Mouse (Mus musculus) c-Kit-positive CD71-positive TER-119-negative erythroid progenitor cells, embryonic 14.5 days (primary cell): ENCODE results near the gene 2610301B20Rik.
"Not testable (repeated sequence)": the region's sequence is repeated elsewhere in the genome, so short reads cannot be mapped to it uniquely, and the experiment has no call there.

ENCODE experiments used
- DNase-seq: peaks from one replicate; pipeline ENCODE4 v3.0.0-alpha.2; 2013; ENCODE audit warnings: low read depth

2610301B20Rik gene

GRCm38 (mm10) chr4:10873920-10874665, at the start of gene 2610301B20Rik:
2610301B20Rik (plus strand) TSS chr4:10874498.
- DNase-seq: peak; percentile 88

- no peak for DNase-seq
Measured at GRCm38 (mm10) chr4:10833273-10833672, 41.0 kb upstream of the 2610301B20Rik start.

- peak; percentile 4 for DNase-seq
Measured at GRCm38 (mm10) chr4:10835252-10836051, 38.8 kb upstream of the 2610301B20Rik start.

- no peak for DNase-seq
Measured at GRCm38 (mm10) chr4:10845848-10846247, 28.4 kb upstream of the 2610301B20Rik start.

- DNase-seq: no peak
Measured at GRCm38 (mm10) chr4:10849812-10850211, 24.5 kb upstream of the 2610301B20Rik start.

- DNase-seq: no peak
Measured at GRCm38 (mm10) chr4:10851013-10851412, 23.3 kb upstream of the 2610301B20Rik start.

GRCm38 (mm10) chr4:10859174-10859573, 15.1 kb upstream of the 2610301B20Rik start:
- no peak for DNase-seq

- DNase-seq: no peak
Measured at GRCm38 (mm10) chr4:10859911-10860581, 14.3 kb upstream of the 2610301B20Rik start.

GRCm38 (mm10) chr4:10860825-10861224, 13.5 kb upstream of the 2610301B20Rik start:
- no peak for DNase-seq

- DNase-seq: not testable (repeated sequence)
Measured at GRCm38 (mm10) chr4:10862882-10863281, 11.4 kb upstream of the 2610301B20Rik start.

- DNase-seq: no peak
Measured at GRCm38 (mm10) chr4:10872231-10872630, 2.1 kb upstream of the 2610301B20Rik start.

- peak; percentile 24 for DNase-seq
Measured at GRCm38 (mm10) chr4:10872685-10873539, 1.4 kb upstream of the 2610301B20Rik start.

GRCm38 (mm10) chr4:10873549-10873919, 764 bp upstream of the 2610301B20Rik start:
- peak; percentile 21 for DNase-seq

- peak; percentile 32 for DNase-seq
Measured at GRCm38 (mm10) chr4:10874718-10875121, 422 bp downstream of the 2610301B20Rik start.

- peak; percentile 61 for DNase-seq
Measured at GRCm38 (mm10) chr4:10875407-10875806, 1.1 kb downstream of the 2610301B20Rik start.

- no peak for DNase-seq
Measured at GRCm38 (mm10) chr4:10877057-10877456, 2.8 kb downstream of the 2610301B20Rik start.

- DNase-seq: no peak
Measured at GRCm38 (mm10) chr4:10883740-10884408, 9.6 kb downstream of the 2610301B20Rik start.

GRCm38 (mm10) chr4:10888835-10889234, 14.5 kb downstream of the 2610301B20Rik start:
- DNase-seq: no peak

- DNase-seq: no peak
Measured at GRCm38 (mm10) chr4:10896262-10896661, 22.0 kb downstream of the 2610301B20Rik start.

GRCm38 (mm10) chr4:10896859-10897258, 22.6 kb downstream of the 2610301B20Rik start:
- peak; percentile 44 for DNase-seq

GRCm38 (mm10) chr4:10905234-10905801, 31.0 kb downstream of the 2610301B20Rik start:
- DNase-seq: no peak
